Mouse (Mus musculus) liver, embryonic 13.5 days (tissue): ENCODE results near the gene Cdkal1. TPM values are rescaled to one million over a fixed set of nuclear protein-coding genes. Genes with fewer than 3 reads are reported as not detected.

Experiments used
- ATAC-seq: fragments of 200-750 bp; cut with Nextera tagmentation; 2 replicates; pipeline ENCODE4 v1.8.0; 2017; ENCODE audit warnings: low read depth, mild to moderate bottlenecking, moderate number of reproducible peaks, moderate library complexity
- DNase-seq: peaks from one replicate; pipeline ENCODE4 v3.0.0; 2022
- H3K27ac ChIP-seq: fragments of 300-500 bp; sonication (generic); 2 replicates; pipeline ENCODE4 v1.5.1; 2015; ENCODE audit warnings: moderate library complexity, mild to moderate bottlenecking, inconsistent platforms
- H3K27me3 ChIP-seq: fragments of 300-500 bp; sonication (generic); 2 replicates; pipeline ENCODE4 v1.6.1; 2015; ENCODE audit warnings: mild to moderate bottlenecking, inconsistent platforms
- H3K36me3 ChIP-seq: fragments of 300-500 bp; sonication (generic); 2 replicates; pipeline ENCODE4 v1.6.1; 2015; ENCODE audit warnings: mild to moderate bottlenecking, inconsistent platforms
- H3K4me1 ChIP-seq: fragments of 300-500 bp; sonication (generic); replicated peaks from 2 replicates; pipeline ENCODE4 v1.6.1; 2015; ENCODE audit warnings: inconsistent platforms
- H3K4me2 ChIP-seq: fragments of 300-500 bp; sonication (generic); 2 replicates; pipeline ENCODE4 v1.6.1; 2015; ENCODE audit warnings: inconsistent platforms, mild to moderate bottlenecking, moderate library complexity
- H3K4me3 ChIP-seq: fragments of 300-500 bp; sonication (generic); replicated peaks from 2 replicates; pipeline ENCODE4 v1.5.1; 2015; ENCODE audit warnings: mild to moderate bottlenecking, inconsistent platforms
- H3K9ac ChIP-seq: fragments of 300-500 bp; sonication (generic); 2 replicates; pipeline ENCODE4 v1.6.1; 2015; ENCODE audit warnings: mild to moderate bottlenecking, inconsistent platforms
- H3K9me3 ChIP-seq: fragments of 300-500 bp; sonication (generic); replicated peaks from 2 replicates; pipeline ENCODE4 v1.6.1; 2016; ENCODE audit warnings: inconsistent platforms
- WGBS: fragments of 180-500 bp; shearing (Covaris S2); methylation state at CpG from one replicate; pipeline ENCODE4 v1.1.7; 2015; ENCODE audit not compliant: insufficient replicate concordance; 5-methylcytosine and 5-hydroxymethylcytosine counted together
- polyA plus RNA-seq: library from polyadenylated mRNA; unstranded; fragments of >200 nt; fragmentation: Nextera tagmentation; extraction: Ambion mirVana; gene quantifications from 2 replicates; pipeline ENCODE4 v1.2.1, GENCODE M21; 2015

Gene Cdkal1
- polyA plus RNA-seq, 1 experiment from 2014 or later, result 10.0 TPM

- Histone ChIP-seq H3K4me3 (no peak overlapping the region), H3K9me3 (no peaks in the 10 kb centered on the region), H3K27me3 (no peaks in the 10 kb centered on the region), H3K4me1 (peaks cover 5% of the 10 kb centered on the region; the same call in 1 of the 2 replicates), H3K36me3 (no peaks in the 10 kb centered on the region), H3K9ac (no peak overlapping the region), H3K27ac (no peak overlapping the region), H3K4me2 (no peak overlapping the region)
- 46% methylated on average over 4 of the region's 4 CpGs for WGBS
- ATAC-seq (no peak), DNase-seq (no peak)
These were observed 493.6 kb downstream of the Cdkal1 start for GRCm38 (mm10) chr13:29361842-29362241.

- H3K9me3 ChIP-seq, result no peaks in the 10 kb centered on the region
- no peaks in the 10 kb centered on the region for H3K27me3 ChIP-seq
- H3K27ac ChIP-seq, result no peak overlapping the region
- no peak for ATAC-seq
- no peak overlapping the region for H3K4me3 ChIP-seq
- H3K4me1 ChIP-seq, result peaks cover 5% of the 10 kb centered on the region; the same call in 1 of the 2 replicates
- H3K9ac ChIP-seq, result no peak overlapping the region
- WGBS, result 66% methylated on average over 10 of the region's 10 CpGs
- DNase-seq, result no peak
- H3K4me2 ChIP-seq, result no peak overlapping the region
- no peaks in the 10 kb centered on the region for H3K36me3 ChIP-seq
These were observed 494.6 kb downstream of the Cdkal1 start for GRCm38 (mm10) chr13:29360899-29361298.

GRCm38 (mm10) chr13:29359341-29359740 lies 496.1 kb downstream of the Cdkal1 start:
- no peak overlapping the region for H3K4me3 ChIP-seq
- 61% methylated on average over 1 of the region's 1 CpGs for WGBS
- H3K4me1 ChIP-seq, result peaks cover 5% of the 10 kb centered on the region; the same call in 1 of the 2 replicates
- H3K36me3 ChIP-seq, result no peaks in the 10 kb centered on the region
- no peak overlapping the region for H3K4me2 ChIP-seq
- H3K27ac ChIP-seq, result no peak overlapping the region
- H3K9ac ChIP-seq, result no peak overlapping the region
- no peaks in the 10 kb centered on the region for H3K27me3 ChIP-seq
- ATAC-seq, result no peak
- no peaks in the 10 kb centered on the region for H3K9me3 ChIP-seq
- DNase-seq, result no peak

- Histone ChIP-seq H3K4me1 (peaks cover 5% of the 10 kb centered on the region; the same call in 1 of the 2 replicates), H3K4me2 (no peak overlapping the region), H3K9ac (no peak overlapping the region), H3K36me3 (no peaks in the 10 kb centered on the region), H3K9me3 (no peaks in the 10 kb centered on the region), H3K27ac (no peak overlapping the region), H3K27me3 (no peaks in the 10 kb centered on the region), H3K4me3 (no peak overlapping the region)
- 70% methylated on average over 5 of the region's 5 CpGs for WGBS
- ATAC-seq (no peak), DNase-seq (no peak)
These were observed 498.0 kb downstream of the Cdkal1 start for GRCm38 (mm10) chr13:29357483-29357882.

GRCm38 (mm10) chr13:29356158-29356485 lies 499.4 kb downstream of the Cdkal1 start:
- ATAC-seq (no peak), DNase-seq (no peak)
- Histone ChIP-seq H3K4me3 (no peak overlapping the region), H3K27ac (no peak overlapping the region), H3K4me2 (no peak overlapping the region), H3K9me3 (no peaks in the 10 kb centered on the region), H3K36me3 (no peaks in the 10 kb centered on the region), H3K9ac (no peak overlapping the region), H3K4me1 (no peaks in the 10 kb centered on the region), H3K27me3 (no peaks in the 10 kb centered on the region)
- 66% methylated on average over 10 of the region's 10 CpGs for whole genome bisulfite sequencing

GRCm38 (mm10) chr13:29355484-29356157 lies 499.9 kb downstream of the Cdkal1 start:
- Histone ChIP-seq H3K27me3 (no peaks in the 10 kb centered on the region), H3K36me3 (no peaks in the 10 kb centered on the region), H3K27ac (no peak overlapping the region), H3K4me2 (no peak overlapping the region), H3K9me3 (no peaks in the 10 kb centered on the region), H3K4me3 (no peak overlapping the region), H3K4me1 (no peaks in the 10 kb centered on the region), H3K9ac (no peak overlapping the region)
- 65% methylated on average over 3 of the region's 3 CpGs for WGBS
- DNase-seq, result no peak
- ATAC-seq, result no peak

- Histone ChIP-seq H3K9ac (no peak overlapping the region), H3K4me2 (no peak overlapping the region), H3K36me3 (no peaks in the 10 kb centered on the region), H3K9me3 (no peaks in the 10 kb centered on the region), H3K27me3 (no peaks in the 10 kb centered on the region), H3K4me3 (no peak overlapping the region), H3K27ac (no peak overlapping the region), H3K4me1 (no peaks in the 10 kb centered on the region)
- DNase-seq (no peak), ATAC-seq (no peak)
- 76% methylated on average over 4 of the region's 4 CpGs for WGBS
These were observed 500.5 kb downstream of the Cdkal1 start for GRCm38 (mm10) chr13:29354943-29355342.

GRCm38 (mm10) chr13:29353888-29354415 lies 501.5 kb downstream of the Cdkal1 start:
- Histone ChIP-seq H3K4me1 (no peaks in the 10 kb centered on the region), H3K9ac (no peak overlapping the region), H3K4me2 (no peak overlapping the region), H3K27me3 (no peaks in the 10 kb centered on the region), H3K27ac (no peak overlapping the region), H3K4me3 (no peak overlapping the region), H3K36me3 (no peaks in the 10 kb centered on the region), H3K9me3 (no peaks in the 10 kb centered on the region)
- no peak for ATAC-seq
- WGBS, result 73% methylated on average over 5 of the region's 5 CpGs
- no peak for DNase-seq

- Histone ChIP-seq H3K4me3 (no peak overlapping the region), H3K9me3 (no peaks in the 10 kb centered on the region), H3K36me3 (peaks cover 11% of the 10 kb centered on the region), H3K4me1 (no peaks in the 10 kb centered on the region), H3K27ac (no peak overlapping the region), H3K9ac (no peak overlapping the region), H3K27me3 (no peaks in the 10 kb centered on the region), H3K4me2 (no peak overlapping the region)
- 78% methylated on average over 9 of the region's 9 CpGs for WGBS
- DNase-seq (no peak), ATAC-seq (no peak)
These were observed 504.3 kb downstream of the Cdkal1 start for GRCm38 (mm10) chr13:29351023-29351684.

- no peaks in the 10 kb centered on the region for H3K27me3 ChIP-seq
- no peak for ATAC-seq
- peaks cover 11% of the 10 kb centered on the region for H3K36me3 ChIP-seq
- no peak overlapping the region for H3K4me2 ChIP-seq
- H3K9ac ChIP-seq, result no peak overlapping the region
- no peak for DNase-seq
- no peaks in the 10 kb centered on the region for H3K9me3 ChIP-seq
- no peak overlapping the region for H3K27ac ChIP-seq
- H3K4me3 ChIP-seq, result no peak overlapping the region
- H3K4me1 ChIP-seq, result no peaks in the 10 kb centered on the region
- 64% methylated on average over 4 of the region's 4 CpGs for WGBS
These were observed 505.5 kb downstream of the Cdkal1 start for GRCm38 (mm10) chr13:29350004-29350403.

- Histone ChIP-seq H3K27ac (no peak overlapping the region), H3K27me3 (no peaks in the 10 kb centered on the region), H3K4me3 (no peak overlapping the region), H3K4me2 (no peak overlapping the region), H3K9ac (no peak overlapping the region), H3K36me3 (peaks cover 11% of the 10 kb centered on the region), H3K9me3 (no peaks in the 10 kb centered on the region), H3K4me1 (no peaks in the 10 kb centered on the region)
- WGBS, result 77% methylated on average over 7 of the region's 7 CpGs
- DNase-seq (no peak), ATAC-seq (no peak)
These were observed 506.0 kb downstream of the Cdkal1 start for GRCm38 (mm10) chr13:29349386-29349961.
